Mouse (Mus musculus): Measurements from ENCODE around the gene Nhsl2.

DNA sequence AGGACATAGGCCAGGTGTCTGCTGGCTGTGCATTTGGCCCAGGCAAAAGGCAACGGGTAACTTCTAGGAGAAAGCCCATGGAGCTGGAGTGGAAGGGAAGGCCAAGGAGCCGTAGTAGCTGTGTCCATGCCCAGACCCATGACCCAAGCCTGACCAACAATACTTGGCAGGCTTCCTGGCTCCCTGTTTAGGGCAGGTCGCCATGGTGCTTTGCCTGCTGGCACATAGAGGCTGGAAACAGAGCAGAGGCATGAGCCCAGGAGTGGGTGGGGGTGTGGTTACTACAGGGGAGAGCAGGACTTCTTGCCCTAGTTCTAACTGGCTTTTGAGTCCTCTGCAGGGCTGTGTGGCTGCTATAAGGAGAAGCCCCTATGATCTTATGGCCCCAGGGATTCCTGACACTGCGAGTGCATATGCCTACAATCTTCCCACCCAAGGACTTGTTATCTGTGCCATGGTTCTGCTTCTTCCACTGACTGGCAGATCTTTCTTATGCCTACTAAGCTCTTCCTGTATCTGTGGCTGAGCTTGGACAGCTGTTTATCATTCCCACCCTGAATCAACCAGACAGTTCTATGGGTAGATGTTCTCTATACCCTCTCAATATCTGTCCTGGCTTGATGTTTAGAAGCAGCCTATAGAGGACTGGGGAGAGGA is 40.8 kb downstream of the Nhsl2 start:
- no peak for TF ChIP-seq CTCF (IDR thresholded peaks at IDR 0.05; ENCODE audit: extremely low read depth, insufficient read depth, low read length)
- TF ChIP-seq POLR2A (IDR thresholded peaks at IDR 0.05; ENCODE audit: extremely low read depth, insufficient read depth, low read length) = no peak

All from cortical plate, adult 2 months (tissue).